Mouse (Mus musculus) G1E (cell line): ENCODE data around the gene Lpin2. TPM values are rescaled to one million over a fixed set of nuclear protein-coding genes. Genes with fewer than 3 reads are reported as not detected.

Source experiments
- ATAC-seq: 2 replicates; pipeline ENCODE4 v1.8.0; 2016; ENCODE audit warnings: mild to moderate bottlenecking; ENCODE audit not compliant: insufficient number of reproducible peaks, poor library complexity, low FRiP score, severe bottlenecking; ENCODE audit errors: extremely low read depth
- DNase-seq: peaks from one replicate; pipeline ENCODE4 v3.0.0; 2012; ENCODE audit warnings: low spot score
- H3K27me3 ChIP-seq: 2 replicates; pipeline ENCODE4 v1.6.1; 2012; ENCODE audit warnings: mild to moderate bottlenecking, low read length, inconsistent platforms; ENCODE audit not compliant: insufficient read depth
- H3K36me3 ChIP-seq: replicated peaks from 2 replicates; pipeline ENCODE3; 2012; ENCODE audit warnings: mild to moderate bottlenecking, inconsistent platforms
- H3K4me1 ChIP-seq: 2 replicates; pipeline ENCODE4 v1.6.1; 2012; ENCODE audit warnings: low read depth, low read length, inconsistent platforms, mixed read lengths; ENCODE audit not compliant: insufficient read depth
- H3K4me3 ChIP-seq: 2 replicates; pipeline ENCODE4 v1.5.1; 2012; ENCODE audit warnings: low read depth, mild to moderate bottlenecking, inconsistent platforms, low read length, moderate library complexity, mixed read lengths
- H3K9me3 ChIP-seq: replicated peaks from 2 replicates; pipeline ENCODE4 v1.6.1; 2012; ENCODE audit warnings: inconsistent platforms
- CTCF ChIP-seq: IDR thresholded peaks from 2 replicates; pipeline ENCODE4 v1.5.1; 2012; ENCODE audit warnings: low read depth, low read length, inconsistent platforms, mixed read lengths
- GATA1 ChIP-seq: IDR thresholded peaks from 2 replicates; pipeline ENCODE4 v1.6.1; 2012; ENCODE audit warnings: borderline replicate concordance, low read length, inconsistent platforms, mixed read lengths
- GATA2 ChIP-seq: IDR thresholded peaks from 2 replicates; pipeline ENCODE4 v1.6.1; 2012; ENCODE audit warnings: low read depth, low read length, inconsistent platforms, borderline replicate concordance
- POLR2AphosphoS5 ChIP-seq: IDR thresholded peaks from 2 replicates; pipeline ENCODE4 v1.6.1; 2012; ENCODE audit warnings: low read depth, low read length, inconsistent platforms; ENCODE audit not compliant: insufficient replicate concordance
- TAL1 ChIP-seq: conservative IDR thresholded peaks from 2 replicates; pipeline ENCODE4 v1.6.1; 2012; ENCODE audit warnings: low read depth, low read length, inconsistent platforms, mixed read lengths
- polyA plus RNA-seq: library from polyadenylated mRNA; stranded (reverse); fragments of >175 nt; gene quantifications from 2 replicates; pipeline ENCODE4 v1.2.3, GENCODE M21; 2012
- total RNA-seq, 2 experiments: library from RNA; stranded (forward) in 1 of 2; stranded (reverse) in 1 of 2; fragments of 200-1000 nt in 1 of 2; fragments of >200 nt in 1 of 2; fragmentation: Nextera tagmentation in 1 of 2; gene quantifications; 2 replicates each; pipeline ENCODE4 v1.2.3; 2014 to 2017

Gene Lpin2
- total and polyA plus RNA-seq, 3 experiments, result 44.3 to 169 (median 155) TPM

GRCm38 (mm10) chr17:71246022-71246421, 63.7 kb downstream of the Lpin2 start:
- no peak overlapping the region for H3K4me3 ChIP-seq
- no peaks in the 10 kb centered on the region for H3K27me3 ChIP-seq
- TF ChIP-seq GATA1 (no peak), TAL1 (no peak), CTCF (no peak), POLR2AphosphoS5 (no peak), GATA2 (no peak)
- H3K9me3 ChIP-seq, result no peaks in the 10 kb centered on the region
- peaks cover 100% of the 10 kb centered on the region for H3K36me3 ChIP-seq
- H3K4me1 ChIP-seq, result peaks cover 69% of the 10 kb centered on the region
- DNase-seq (no peak), ATAC-seq (no peak)

- ATAC-seq, result no peak
- H3K4me3 ChIP-seq, result no peak overlapping the region
- H3K9me3 ChIP-seq, result no peaks in the 10 kb centered on the region
- H3K27me3 ChIP-seq, result no peaks in the 10 kb centered on the region
- H3K4me1 ChIP-seq, result peaks cover 85% of the 10 kb centered on the region
- peaks cover 100% of the 10 kb centered on the region for H3K36me3 ChIP-seq
- TF ChIP-seq GATA1 (no peak), TAL1 (no peak), GATA2 (no peak), CTCF (no peak), POLR2AphosphoS5 (no peak)
- DNase-seq, result no peak
These were observed 66.6 kb downstream of the Lpin2 start for GRCm38 (mm10) chr17:71248963-71249362.

GRCm38 (mm10) chr17:71250046-71250445, 67.7 kb downstream of the Lpin2 start:
- Histone ChIP-seq H3K36me3 (peaks cover 99% of the 10 kb centered on the region), H3K4me1 (peaks cover 91% of the 10 kb centered on the region), H3K9me3 (no peaks in the 10 kb centered on the region), H3K4me3 (no peak overlapping the region), H3K27me3 (no peaks in the 10 kb centered on the region)
- DNase-seq, result no peak
- no peak for ATAC-seq
- no peak for TF ChIP-seq CTCF
- no peak for TF ChIP-seq POLR2AphosphoS5
- no peak for TF ChIP-seq GATA2
- TF ChIP-seq GATA1, result no peak
- TF ChIP-seq TAL1, result no peak

- H3K4me3 ChIP-seq, result peak overlapping the region; percentile 74; the same call in 1 of the 2 replicates
- TF ChIP-seq POLR2AphosphoS5, result peak; percentile 82
- TF ChIP-seq GATA1, result no peak
- H3K27me3 ChIP-seq, result no peaks in the 10 kb centered on the region
- H3K36me3 ChIP-seq, result peaks cover 98% of the 10 kb centered on the region
- H3K4me1 ChIP-seq, result peaks cover 94% of the 10 kb centered on the region
- DNase-seq (no peak), ATAC-seq (peak; percentile 36)
- no peaks in the 10 kb centered on the region for H3K9me3 ChIP-seq
These were observed 68.7 kb downstream of the Lpin2 start for GRCm38 (mm10) chr17:71250819-71251600.

GRCm38 (mm10) chr17:71251601-71252001, 69.2 kb downstream of the Lpin2 start:
- peak; percentile 59 for DNase-seq
- Histone ChIP-seq H3K4me1 (peaks cover 95% of the 10 kb centered on the region), H3K9me3 (no peaks in the 10 kb centered on the region), H3K27me3 (no peaks in the 10 kb centered on the region), H3K4me3 (peak overlapping the region; percentile 74; the same call in 1 of the 2 replicates), H3K36me3 (peaks cover 98% of the 10 kb centered on the region)
- no peak for TF ChIP-seq GATA1
- TF ChIP-seq POLR2AphosphoS5, result no peak
- no peak for TF ChIP-seq CTCF
- no peak for TF ChIP-seq GATA2
- no peak for TF ChIP-seq TAL1
- ATAC-seq, result peak; percentile 6; the same call in 1 of the 2 replicates

- no peak for ATAC-seq
- Histone ChIP-seq H3K36me3 (peaks cover 97% of the 10 kb centered on the region), H3K4me1 (peaks cover 95% of the 10 kb centered on the region)
These were observed 69.7 kb downstream of the Lpin2 start for GRCm38 (mm10) chr17:71252101-71252500.

More at GRCm38 (mm10) chr17:71252101-71252500, 69.7 kb downstream of the Lpin2 start:
- TF ChIP-seq GATA1 (no peak), TAL1 (no peak), CTCF (no peak), POLR2AphosphoS5 (no peak), GATA2 (no peak)
- Histone ChIP-seq H3K9me3 (no peaks in the 10 kb centered on the region), H3K4me3 (peak overlapping the region; percentile 74), H3K27me3 (no peaks in the 10 kb centered on the region)
- DNase-seq, result no peak
